Mouse (Mus musculus) ES-CJ7 (cell line): Measurements from ENCODE around the gene Chst5.

Source experiments
- DNase-seq: peaks from one replicate; pipeline ENCODE4 v3.0.0; 2011; ENCODE audit warnings: low read depth, low spot score

Chst5 gene

DNA sequence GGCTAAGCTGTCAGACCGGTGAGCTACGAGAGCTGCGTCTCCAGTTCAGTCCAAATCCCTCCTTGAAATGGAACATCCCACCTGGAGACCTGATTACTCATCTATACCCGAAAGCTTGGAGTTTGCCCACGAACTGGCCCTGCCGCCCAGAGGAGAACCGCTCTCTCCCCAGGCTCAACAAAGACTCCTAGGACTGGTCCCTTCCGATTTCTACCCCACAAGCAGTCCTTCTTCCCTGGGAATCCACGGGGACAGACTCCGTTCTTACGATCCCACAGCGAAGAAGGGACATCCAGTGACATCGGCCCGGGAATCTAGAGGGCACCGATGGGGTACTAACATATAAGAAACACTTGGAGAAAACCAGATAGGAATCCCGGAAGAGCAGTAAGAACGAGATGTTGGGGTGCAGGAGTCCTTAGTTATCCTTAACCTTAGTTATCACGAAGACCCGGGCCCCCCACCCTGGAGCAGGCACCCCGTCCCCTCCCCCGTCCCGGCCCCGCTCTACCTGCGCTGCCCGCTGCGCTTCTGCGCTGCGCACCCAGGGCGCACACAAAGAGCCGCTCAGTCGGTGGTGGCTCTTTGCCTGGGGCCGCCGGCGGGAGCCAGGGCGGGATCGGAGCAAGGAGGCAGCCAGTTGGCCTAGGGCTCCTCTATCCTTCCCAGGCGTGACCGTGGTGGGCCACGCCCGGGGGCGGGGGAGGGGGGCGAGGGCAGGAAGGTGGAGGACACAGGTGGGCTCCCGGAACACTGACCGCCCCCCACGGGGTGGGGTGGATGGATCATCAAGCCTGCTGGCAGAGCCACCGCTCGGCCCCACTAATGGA lies at the start of gene Chst5:
Gene Chst5 (minus strand): TSS at position 827 of the 830 bp plus-strand sequence.
- peak; percentile 57 for DNase-seq

DNA sequence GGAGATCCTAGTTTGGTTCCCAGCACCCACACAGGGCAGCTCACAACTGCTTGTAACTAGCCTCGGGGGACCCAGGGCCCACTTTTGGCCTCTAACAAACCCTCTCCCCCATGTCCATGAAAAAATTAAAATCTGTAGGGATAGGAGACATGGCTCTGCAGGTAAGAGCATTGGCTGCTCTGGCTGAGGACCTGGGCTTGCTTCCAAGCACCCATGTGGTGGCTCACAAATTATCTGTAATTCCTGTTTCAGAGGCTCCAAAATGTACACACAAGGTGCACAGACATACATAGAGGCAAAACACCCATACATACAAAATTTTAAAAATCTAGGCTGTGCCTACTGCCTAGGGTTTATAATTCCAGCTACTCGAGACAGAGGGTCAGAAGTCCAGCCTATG lies 47.0 kb upstream of the Chst5 start:
- no peak for DNase-seq

DNA sequence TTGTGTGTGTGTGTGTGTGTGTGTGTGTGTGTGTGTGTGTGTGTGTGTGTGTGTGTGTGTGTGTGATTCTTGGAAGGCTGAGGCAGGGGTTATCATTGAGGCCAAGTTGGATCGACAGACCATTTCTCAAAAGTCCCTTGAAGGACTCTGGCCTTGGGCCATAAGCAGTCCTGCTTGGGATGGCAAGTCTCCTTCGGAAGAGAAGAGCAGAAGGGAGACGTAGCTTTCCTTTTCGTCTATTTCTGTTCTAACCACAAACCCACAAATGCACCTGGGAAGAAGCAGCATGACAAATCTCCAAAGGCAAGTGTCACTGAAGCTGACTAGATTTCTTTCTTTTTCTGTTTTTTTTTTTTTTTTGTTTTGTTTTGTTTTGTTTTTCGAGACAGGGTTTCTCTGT lies 45.6 kb upstream of the Chst5 start:
- no peak for DNase-seq

DNA sequence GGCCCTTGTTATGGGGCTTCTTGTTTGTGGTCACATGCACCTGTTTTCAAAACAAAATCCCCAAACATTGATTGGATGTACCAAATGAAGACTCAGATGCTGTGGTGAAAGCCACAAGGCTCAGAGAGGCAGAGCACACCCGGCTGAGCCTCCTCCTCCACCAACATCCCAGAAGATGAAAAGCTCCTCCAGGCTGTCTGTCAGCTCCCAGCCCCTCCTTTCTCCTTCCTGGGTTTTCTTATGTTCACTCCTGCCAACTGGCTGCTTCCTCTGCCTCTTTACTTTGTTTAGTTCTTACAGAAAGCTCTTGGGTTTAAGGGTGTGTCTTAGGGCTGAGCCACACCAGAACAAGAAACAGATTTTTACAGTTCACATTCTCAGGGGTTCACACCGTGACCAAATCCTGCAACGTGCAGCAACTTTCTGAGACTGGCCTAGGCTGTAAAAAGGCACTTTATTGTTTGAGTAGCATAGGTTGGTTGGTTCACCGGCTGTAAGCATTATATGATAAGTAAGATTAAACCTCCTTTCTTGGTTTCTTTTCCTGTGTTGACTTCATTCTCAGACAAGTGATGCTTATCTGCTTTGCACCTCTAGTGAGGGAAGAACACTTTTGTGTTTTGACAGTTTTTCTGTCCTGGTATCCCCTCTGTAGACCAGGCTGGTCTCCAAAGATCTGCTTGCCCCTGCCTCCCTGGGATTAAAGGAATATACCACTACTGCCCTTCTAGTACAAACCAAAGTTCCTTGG lies 44.8 kb upstream of the Chst5 start:
- DNase-seq, result no peak

DNA sequence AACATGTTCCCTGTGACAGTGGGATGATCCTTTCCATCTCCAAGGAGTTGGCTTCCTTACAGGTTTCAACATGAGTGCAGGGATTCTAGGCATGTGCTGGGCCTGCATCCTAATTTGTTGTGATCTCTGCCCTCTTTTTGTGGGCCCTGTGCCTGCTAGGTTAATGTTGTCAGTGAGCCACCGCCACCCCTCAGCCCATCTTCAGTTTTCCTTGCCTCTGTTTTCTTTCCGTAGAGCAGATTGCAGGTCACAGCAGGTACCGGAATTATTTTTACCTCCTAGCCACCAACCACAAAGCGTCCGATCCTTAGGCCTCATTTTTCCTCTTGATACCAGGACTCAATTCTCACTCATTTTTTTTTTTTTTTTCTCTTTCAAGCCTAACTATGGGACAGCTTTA lies 41.7 kb upstream of the Chst5 start:
- no peak for DNase-seq

DNA sequence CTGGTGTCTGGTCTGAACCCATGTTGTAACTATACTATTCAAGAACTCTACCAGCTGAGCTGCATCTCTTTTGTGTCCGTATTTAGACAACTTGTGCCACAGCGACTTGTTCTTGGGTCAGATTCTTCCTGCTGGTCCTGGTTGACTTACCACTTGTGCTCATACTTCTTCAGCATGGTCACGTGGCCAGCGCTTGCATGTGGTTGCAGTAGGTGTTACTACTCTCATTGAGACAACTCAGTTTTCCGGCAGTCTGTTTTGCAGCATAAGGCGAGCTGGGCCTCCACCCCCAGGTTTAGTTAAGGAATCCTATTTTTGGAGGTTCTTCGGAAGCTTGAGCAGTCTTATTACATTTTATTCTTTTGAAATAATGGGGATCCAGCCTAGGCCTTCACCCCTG lies 41.1 kb upstream of the Chst5 start:
- DNase-seq, result peak; percentile 51

DNA sequence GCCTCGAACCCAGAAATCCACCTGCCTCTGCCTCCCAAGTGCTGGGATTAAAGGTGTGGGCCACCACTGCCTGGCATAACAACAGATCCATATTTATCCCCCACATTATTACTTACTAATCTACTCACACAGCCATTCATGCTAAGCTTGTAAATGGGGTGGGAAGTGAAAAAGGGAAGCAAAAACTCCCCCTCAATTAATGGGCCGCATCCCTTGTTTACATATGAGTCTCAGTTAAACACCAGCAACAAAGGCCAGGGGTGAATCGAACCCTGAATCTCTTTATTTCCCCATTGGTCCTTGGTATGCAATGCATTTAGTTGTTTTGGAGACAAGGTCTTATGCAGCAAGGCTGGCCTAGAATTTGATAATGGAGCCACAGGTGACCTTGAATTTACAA lies 40.6 kb upstream of the Chst5 start:
- no peak for DNase-seq

DNA sequence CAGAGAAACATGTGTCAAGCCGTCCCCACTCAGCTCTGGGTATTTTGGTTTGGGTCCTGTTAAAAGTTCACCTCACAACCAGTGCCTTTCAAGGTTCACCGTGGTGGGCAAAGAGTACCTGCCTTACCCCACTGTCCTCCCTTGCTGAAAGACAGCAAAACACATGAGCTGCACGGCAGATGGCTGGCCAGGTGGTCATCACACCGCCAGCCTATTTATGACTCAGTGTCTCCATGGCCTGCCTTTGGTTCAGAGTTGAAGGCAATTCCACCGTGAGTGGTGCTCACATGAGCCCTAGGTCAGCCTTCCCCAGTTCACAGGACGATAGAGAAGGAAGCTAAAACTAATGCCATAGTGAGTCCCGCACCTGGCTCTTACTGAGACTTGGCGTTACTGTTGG lies 37.7 kb upstream of the Chst5 start:
- no peak for DNase-seq

DNA sequence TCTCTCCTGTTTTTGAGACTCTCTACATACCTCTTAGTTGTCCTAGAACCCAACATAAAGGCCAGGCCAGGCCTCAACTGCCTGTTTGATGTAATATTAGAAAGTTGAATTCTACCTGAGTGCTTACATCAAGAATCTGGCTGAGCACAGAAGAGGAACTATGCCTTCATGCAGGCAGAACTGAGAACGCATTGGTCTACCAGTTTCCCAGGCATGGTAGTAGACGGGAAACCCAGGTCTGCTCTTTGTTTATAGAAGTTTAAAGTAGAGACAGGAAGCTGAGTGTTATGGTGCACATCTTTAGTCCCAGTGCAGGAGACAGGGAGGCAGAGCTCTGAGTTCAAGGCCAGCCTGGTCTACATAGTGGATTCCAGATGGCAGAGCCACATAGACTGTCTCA lies 36.9 kb upstream of the Chst5 start:
- no peak for DNase-seq

DNA sequence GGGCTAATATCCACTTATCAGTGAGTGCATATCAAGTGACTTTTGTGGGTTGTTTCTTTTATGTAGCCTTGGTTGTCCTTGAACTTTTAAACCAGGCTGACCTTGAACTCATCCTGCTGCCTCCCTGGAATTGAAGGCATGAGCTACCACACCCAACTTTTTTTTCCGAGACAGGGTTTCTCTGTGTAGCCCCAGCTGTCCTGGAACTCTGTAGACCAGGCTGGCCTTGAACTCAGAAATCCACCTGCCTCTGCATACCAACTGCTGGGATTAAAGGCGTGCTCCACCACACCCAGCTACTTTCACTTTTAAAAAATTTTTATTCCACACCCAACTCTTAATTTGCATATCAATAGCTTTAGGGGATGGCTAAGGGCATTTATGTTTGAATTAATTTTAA lies 33.3 kb upstream of the Chst5 start:
- peak; percentile 99 for DNase-seq

DNA sequence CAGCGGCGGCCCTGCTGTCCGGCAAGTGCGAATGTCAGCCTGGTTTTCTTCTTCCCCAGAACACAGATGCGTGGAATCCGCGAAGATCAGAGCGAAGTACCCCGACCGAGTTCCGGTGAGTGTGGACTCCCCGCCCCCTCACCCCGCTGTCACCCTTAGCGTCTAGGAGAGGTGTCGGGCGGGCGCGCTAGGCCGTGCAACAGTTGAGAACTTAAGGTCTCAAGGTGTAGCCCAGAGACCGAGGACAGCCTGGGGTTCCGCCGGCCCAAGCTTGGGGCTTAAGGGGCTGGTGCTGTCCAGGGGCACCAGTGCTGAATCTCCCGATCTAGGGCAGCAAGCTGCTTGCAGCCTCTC lies 30.8 kb upstream of the Chst5 start:
- peak; percentile 81 for DNase-seq

DNA sequence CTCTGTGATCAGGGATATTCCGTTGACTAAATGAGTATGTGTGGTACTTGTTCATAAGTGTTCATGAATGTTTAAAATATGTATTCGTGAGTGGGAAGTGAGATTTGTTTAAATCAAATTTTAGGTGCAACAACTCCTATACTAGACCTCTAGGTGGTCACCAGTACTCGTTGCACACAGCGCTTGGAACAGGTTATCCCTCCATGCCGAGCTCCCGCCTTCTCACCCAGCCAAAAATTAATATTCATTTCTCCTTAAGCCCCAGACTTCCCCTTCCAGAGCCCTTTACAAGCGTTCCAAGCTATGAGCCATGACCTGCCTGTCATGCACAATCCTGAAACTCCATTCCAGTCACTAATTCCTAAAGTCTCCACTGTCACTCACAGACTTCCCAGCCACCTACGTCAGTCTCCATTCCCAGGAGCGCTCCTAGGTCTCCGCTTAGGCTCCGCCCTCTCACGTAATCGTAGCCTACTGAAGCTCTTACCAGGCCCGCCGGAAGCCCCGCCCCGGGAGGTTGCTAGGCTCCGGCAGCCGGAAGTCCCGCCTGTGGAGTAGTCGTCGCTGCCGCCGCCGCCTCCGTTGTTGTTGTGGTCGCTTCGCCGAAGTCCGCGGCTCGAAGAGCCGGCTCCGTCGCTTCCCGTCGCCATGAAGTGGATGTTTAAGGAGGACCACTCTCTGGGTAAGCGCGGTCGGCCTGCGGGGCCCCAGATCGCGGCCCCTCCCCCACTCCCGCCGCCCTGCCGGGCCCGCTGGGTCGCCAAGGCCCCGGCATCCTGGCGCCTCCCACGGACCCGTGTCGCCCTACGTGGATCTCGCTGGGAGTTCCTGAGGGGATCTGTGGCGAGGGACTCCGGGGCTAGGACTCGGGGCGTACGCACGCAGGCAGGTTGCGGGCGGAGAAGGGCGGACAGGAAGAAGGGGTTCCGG lies 30.2 kb upstream of the Chst5 start, which contains the start of gene Gabarapl2:
Gene Gabarapl2 (plus strand): TSS at position 533 of the 930 bp plus-strand sequence.
- peak; percentile 99 for DNase-seq

DNA sequence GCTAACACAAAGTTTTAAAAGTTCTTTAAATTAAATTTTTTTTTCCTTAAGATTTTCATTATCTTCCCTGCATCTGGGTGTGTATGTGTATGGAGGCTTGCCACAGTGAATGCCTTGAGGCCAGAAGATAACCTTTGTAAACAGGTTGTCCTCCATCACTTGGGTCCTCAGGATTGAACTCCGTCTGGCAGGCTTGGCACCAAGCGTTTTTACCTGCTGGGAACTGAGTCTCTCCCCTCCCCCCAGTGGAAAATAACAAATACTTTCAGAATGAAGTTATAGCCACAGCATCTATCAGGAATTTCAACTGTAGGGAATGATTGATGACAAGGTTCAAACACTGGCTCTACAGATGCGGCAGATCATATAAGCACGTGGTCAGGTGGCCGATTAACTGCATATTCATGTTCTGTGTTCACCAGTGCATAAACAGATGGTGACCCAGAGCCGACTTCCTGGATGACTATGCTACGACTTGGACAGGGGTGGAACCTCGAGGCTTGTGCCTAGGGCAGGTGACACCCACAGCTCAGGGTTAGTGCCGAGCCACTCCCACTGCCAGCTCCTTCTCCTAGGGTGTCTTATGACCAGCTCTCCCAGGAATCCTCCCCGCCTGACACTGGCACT lies 29.4 kb upstream of the Chst5 start:
- DNase-seq, result peak; percentile 89

DNA sequence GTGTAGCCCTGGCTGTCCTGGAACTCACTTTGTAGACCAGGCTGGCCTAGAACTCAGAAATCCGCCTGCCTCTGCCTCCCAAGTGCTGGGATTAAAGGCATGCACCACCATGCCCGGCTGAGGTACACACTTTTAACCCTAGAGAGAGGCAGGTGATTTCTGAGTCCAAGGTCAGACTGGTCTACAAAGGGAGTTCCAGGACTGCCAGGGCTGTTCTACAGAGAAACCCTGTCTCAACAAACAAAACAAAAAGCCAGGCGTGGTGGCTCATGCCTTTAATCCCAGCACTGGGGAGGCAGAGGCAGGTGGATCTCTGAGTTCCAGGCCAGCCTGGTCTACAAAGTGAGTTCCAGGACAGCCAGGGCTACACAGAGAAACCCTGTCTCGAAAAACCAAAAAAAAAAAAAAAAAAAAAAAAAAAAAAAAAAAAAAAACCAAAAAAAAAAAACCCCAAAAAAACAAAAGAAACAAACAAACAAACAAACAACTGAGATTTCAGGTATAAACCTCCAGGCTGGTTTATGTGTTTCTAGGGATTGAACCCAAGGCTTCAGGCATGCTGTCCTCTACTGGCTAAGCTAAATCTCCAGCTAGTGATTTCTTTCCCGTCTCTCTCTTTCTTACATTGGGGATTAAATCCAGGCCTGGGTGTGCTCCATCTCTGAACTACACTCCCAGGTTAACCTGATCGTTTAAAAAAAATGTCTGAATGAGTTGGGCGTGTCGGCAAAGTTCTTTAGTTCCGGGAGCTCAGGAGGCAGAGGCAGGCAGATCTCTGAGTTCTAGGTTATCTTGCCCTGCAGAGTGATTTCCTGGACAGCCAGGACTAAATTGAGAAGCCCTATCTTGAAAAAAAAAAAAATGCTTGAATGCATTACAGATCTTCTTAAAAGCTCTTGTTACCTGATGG lies 28.1 kb upstream of the Chst5 start:
- DNase-seq, result peak; percentile 88

DNA sequence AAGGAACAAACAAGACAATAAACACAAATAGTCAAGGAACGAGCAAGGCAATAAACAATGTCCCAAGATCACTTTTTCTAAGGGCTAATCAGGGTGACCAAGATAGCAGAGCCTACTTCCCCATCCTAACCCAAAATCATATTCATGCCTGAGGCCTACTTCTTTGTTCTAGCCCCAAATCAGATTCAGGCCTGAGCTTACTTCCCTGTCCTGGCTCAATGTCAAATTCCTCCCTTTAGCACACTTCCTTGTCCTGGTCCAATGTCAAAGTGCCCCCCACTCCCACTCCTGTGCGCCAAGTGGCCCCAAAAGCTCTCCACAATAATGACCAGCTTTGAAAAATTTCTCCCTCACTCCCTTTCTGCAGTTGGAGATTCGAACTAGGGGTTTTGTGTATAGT lies 26.9 kb upstream of the Chst5 start:
- peak; percentile 58 for DNase-seq

DNA sequence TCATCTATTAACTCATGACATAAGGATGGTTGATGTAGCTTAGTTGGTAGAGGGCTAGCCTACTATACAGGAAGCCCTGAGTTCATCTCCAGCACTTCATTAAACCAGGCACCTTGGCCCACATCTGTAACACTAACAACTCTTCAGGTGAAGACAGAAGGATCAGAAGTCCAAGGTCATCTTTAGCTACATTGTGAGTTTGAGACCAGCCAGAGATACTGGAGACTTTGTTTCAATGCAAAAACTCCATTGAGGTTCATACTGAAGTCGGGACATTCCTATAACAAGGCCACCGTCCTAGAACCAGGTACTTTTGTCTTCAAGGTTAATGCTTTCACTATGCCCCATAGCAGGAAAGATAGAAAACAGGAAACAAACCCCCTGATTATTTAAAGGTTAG lies 24.0 kb upstream of the Chst5 start:
- peak; percentile 57 for DNase-seq

DNA sequence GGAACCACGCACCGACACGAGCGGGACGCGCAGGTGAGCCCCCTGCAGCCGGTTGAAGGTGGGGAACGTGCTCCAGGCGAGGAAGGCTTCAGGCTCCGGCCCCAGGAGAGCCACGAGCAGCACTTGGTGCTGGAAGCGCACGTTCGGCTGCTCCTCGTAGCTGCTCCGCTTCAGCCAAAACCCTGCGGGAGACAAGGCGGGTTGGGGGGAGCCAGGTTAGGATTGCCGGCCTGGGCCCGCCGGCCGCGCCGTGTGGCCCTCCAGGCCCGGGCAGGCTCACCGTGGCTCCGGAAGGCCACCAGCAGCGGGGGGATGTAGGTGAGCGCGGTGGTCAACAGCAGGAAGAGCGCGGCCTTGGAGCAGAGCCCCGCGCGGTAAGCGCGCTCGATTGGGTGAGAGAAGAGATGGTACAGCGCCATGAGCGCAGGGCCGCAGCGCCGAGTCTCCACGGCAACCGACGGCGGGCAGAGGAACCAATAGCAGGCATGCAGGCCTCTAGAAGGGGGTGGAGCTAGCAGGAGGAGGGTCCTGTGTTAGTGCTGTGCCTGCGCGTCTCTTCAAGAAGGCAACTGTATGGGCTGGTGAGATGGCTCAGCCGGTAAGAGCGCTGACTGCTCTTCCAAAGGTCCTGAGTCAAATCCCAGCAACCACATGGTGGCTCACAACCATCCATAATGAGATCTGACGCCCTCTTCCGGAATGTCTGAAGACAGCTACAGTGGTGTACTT lies 23.3 kb upstream of the Chst5 start, which contains the start of gene Tmem231:
Gene Tmem231 (minus strand): TSS at position 534 of the 729 bp plus-strand sequence.
- DNase-seq, result peak; percentile 99

DNA sequence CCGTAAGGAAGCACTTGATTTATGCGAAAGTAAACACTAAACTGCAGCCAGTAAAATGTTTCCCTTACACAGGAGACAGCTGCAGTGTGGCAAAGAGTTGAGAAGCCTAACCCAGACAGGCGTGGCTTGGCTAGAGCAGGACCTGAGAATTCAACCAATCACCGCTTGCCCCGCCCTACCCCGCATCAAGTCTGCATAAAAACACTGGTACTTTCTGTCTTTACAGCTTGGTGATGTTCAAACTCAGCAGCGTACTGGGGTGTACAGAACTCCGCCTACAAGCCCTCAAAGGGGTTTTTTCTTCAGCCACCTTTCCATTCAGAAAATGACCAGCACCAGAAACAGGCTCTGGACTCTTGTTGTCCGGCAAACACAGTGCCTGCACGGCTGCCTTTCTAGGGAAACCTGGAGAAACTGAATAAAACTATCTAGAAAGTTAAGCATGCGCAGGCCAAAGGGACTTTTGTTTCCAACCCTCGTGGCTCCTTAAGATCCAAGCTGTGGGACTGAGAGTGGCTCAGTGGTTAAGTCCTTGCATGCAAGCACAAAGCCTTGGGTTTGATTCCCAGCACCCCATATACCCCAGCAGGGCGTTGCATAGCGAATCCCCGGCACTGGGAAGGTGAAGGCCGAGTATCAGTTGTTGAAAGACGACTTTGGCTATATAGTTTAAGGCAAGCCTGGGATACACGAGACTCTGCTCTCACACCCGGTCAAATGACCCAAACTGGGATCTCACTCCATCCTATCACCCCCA lies 22.5 kb upstream of the Chst5 start:
- DNase-seq, result peak; percentile 96

DNA sequence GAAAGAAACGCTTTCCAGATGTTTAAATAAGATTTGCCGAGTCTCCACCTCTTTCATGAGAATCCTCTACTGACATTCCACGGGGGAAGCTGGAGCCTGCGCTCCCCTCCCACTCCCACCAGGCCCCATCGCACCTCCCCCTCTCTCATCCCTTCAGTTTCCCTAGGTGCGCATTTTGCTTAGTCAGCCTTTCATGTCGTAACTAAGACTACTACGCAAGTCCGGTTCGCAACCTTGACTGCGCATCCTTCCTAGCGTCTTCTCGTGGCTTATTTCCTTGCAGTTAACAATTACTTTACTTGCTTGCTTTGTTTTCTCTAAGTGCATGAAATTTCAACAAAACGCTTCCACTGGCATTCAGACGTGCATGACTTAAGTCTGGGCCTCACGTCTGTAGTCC lies 21.5 kb upstream of the Chst5 start:
- peak; percentile 78 for DNase-seq
